Mouse (Mus musculus): ENCODE data around the gene Tssk3. TPM values are rescaled to one million over a fixed set of nuclear protein-coding genes. Genes with fewer than 3 reads are reported as not detected.

The Tssk3 gene
- polyA plus RNA-seq, 1 experiment from 2014 or later = not detected

Other genes with a start within 250 kb of the Tssk3 start
- 6.1 and 7.9 TPM in 2 replicates for gene C77080, start 229.6 kb downstream of the Tssk3 start, polyA plus RNA-seq (2015; fragmentation: Nextera tagmentation; extraction: Ambion mirVana)
- 3.3 TPM in 2 replicates for gene Sync, start 203.4 kb downstream of the Tssk3 start, polyA plus RNA-seq (2015; fragmentation: Nextera tagmentation; extraction: Ambion mirVana)
- gene Rbbp4, start 155.7 kb downstream of the Tssk3 start, polyA plus RNA-seq (2015; fragmentation: Nextera tagmentation; extraction: Ambion mirVana) = 491 and 502 TPM in 2 replicates
- 43.4 and 44.0 TPM in 2 replicates for gene Zbtb8os, start 155.3 kb downstream of the Tssk3 start, polyA plus RNA-seq (2015; fragmentation: Nextera tagmentation; extraction: Ambion mirVana)
- gene Zbtb8a, start 112.9 kb downstream of the Tssk3 start, polyA plus RNA-seq (2015; fragmentation: Nextera tagmentation; extraction: Ambion mirVana) = 14.6 and 14.8 TPM in 2 replicates
- gene Zbtb8b, start 50.2 kb downstream of the Tssk3 start, polyA plus RNA-seq (2015; fragmentation: Nextera tagmentation; extraction: Ambion mirVana) = 1.9 TPM in 2 replicates
- gene Bsdc1, start 29.4 kb downstream of the Tssk3 start, polyA plus RNA-seq (2015; fragmentation: Nextera tagmentation; extraction: Ambion mirVana) = 27.9 and 30.3 TPM in 2 replicates
- gene Fam229a, start 168 bp upstream of the Tssk3 start, polyA plus RNA-seq (2015; fragmentation: Nextera tagmentation; extraction: Ambion mirVana) = not detected in 2 replicates
- gene Marcksl1, start 22.6 kb upstream of the Tssk3 start, polyA plus RNA-seq (2015; fragmentation: Nextera tagmentation; extraction: Ambion mirVana) = 957 and 1,008 TPM in 2 replicates
- 244 and 251 TPM in 2 replicates for gene Hdac1, start 51.7 kb upstream of the Tssk3 start, polyA plus RNA-seq (2015; fragmentation: Nextera tagmentation; extraction: Ambion mirVana)
- 11.1 and 12.1 TPM in 2 replicates for gene Lck, start 82.6 kb upstream of the Tssk3 start, polyA plus RNA-seq (2015; fragmentation: Nextera tagmentation; extraction: Ambion mirVana)
- 4.5 and 5.1 TPM in 2 replicates for gene Fam167b, start 87.5 kb upstream of the Tssk3 start, polyA plus RNA-seq (2015; fragmentation: Nextera tagmentation; extraction: Ambion mirVana)
- 285 and 288 TPM in 2 replicates for gene Eif3i, start 109.6 kb upstream of the Tssk3 start, polyA plus RNA-seq (2015; fragmentation: Nextera tagmentation; extraction: Ambion mirVana)
- 211 and 218 TPM in 2 replicates for gene Tmem234, start 109.6 kb upstream of the Tssk3 start, polyA plus RNA-seq (2015; fragmentation: Nextera tagmentation; extraction: Ambion mirVana)
- 1.7 and 2.3 TPM in 2 replicates for gene Dcdc2b, start 123.2 kb upstream of the Tssk3 start, polyA plus RNA-seq (2015; fragmentation: Nextera tagmentation; extraction: Ambion mirVana)
- 28.6 and 30.2 TPM in 2 replicates for gene Iqcc, start 128.1 kb upstream of the Tssk3 start, polyA plus RNA-seq (2015; fragmentation: Nextera tagmentation; extraction: Ambion mirVana)
- gene Ccdc28b, start 132.9 kb upstream of the Tssk3 start, polyA plus RNA-seq (2015; fragmentation: Nextera tagmentation; extraction: Ambion mirVana) = 48.5 and 51.7 TPM in 2 replicates
- 97.5 and 102 TPM in 2 replicates for gene Txlna, start 150.0 kb upstream of the Tssk3 start, polyA plus RNA-seq (2015; fragmentation: Nextera tagmentation; extraction: Ambion mirVana)
- 15.0 and 17.4 TPM in 2 replicates for gene Kpna6, start 181.7 kb upstream of the Tssk3 start, polyA plus RNA-seq (2015; fragmentation: Nextera tagmentation; extraction: Ambion mirVana)
- gene Tmem39b, start 205.8 kb upstream of the Tssk3 start, polyA plus RNA-seq (2015; fragmentation: Nextera tagmentation; extraction: Ambion mirVana) = 14.4 and 16.1 TPM in 2 replicates